Mouse (Mus musculus) small intestine, adult 10 weeks (tissue): ENCODE results near the gene Gm17535. TPM values are rescaled to one million over a fixed set of nuclear protein-coding genes. Genes with fewer than 3 reads are reported as not detected.

Experiments
- polyA plus RNA-seq: library from polyadenylated mRNA; stranded (reverse); fragments of 350-450 nt; fragmentation: Illumina TruSeq; extraction: RNeasy Lipid Tissue Mini Kit (QIAGEN cat#74804); gene quantifications from one replicate; pipeline ENCODE4 v1.2.3, GENCODE M21; 2014; ENCODE audit warnings: low replicate concordance

Gm17535 gene
- polyA plus RNA-seq, result not detected

DNA sequence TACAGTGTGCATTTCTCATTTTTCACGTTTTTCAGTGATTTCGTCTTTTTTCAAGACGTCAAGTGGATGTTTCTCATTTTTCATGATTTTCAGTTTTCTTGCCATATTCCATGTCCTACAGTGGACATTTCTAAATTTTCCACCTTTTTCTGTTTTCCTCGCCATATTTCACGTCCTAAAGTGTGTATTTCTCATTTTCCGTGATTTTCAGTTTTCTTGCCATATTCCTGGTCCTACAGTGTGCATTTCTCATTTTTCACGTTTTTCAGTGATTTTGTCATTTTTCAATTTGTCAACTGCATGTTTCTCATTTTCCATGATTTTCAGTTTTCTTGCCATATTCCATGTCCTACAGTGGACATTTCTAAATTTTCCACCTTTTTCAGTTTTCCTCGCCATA lies at the start of gene Gm17535:
Gene Gm17535, plus strand, starts transcription at position 301 of the 400 bp plus-strand sequence.

DNA sequence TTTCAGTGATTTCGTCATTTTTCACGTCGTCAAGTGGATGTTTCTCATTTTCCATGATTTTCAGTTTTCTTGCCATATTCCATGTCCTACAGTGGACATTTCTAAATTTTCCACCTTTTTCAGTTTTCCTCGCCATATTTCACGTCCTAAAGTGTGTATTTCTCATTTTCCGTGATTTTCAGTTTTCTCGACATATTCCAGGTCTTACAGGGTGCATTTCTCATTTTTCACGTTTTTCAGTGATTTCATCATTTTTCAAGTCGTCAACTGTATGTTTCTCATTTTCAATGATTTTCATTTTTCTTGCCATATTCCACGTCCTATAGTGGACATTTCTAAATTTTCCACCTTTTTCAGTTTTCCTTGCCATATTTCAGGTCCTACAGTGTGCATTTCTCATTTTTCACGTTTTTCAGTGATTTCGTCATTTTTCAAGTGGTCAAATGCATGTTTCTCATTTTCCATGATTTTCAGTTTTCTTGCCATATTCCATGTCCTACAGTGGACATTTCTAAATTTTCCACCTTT lies 33.9 kb upstream of the Gm17535 start, which contains the start of gene Gm10722:
Gene Gm10722, plus strand, starts transcription at position 478 of the 528 bp plus-strand sequence.

DNA sequence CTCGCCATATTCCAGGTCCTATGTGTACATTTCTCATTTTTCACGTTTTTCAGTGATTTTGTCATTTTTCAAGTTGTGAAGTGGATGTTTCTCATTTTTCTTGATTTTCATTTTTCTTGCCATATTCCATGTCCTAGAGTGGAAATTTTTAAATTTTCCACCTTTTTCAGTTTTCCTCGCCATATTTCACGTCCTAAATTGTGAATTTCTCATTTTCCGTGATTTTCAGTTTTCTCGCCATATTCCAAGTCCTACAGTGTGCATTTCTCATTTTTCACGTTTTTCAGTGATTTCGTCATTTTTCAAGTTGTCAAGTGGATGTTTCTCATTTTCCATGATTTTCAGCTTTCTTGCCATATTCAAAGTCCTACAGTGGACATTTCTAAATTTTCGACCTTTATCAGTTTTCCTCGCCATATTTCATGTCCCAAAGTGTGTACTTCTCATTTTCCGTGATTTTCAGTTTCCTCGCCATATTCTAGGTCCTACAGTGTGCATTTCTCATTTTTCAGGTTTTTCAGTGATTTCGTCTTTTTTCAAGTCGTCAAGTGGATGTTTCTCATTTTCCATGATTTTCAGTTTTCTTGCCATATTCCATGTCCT lies 31.5 kb upstream of the Gm17535 start, which contains the start of gene Gm11168:
Gene Gm11168, plus strand, starts transcription at position 553 of the 603 bp plus-strand sequence.

DNA sequence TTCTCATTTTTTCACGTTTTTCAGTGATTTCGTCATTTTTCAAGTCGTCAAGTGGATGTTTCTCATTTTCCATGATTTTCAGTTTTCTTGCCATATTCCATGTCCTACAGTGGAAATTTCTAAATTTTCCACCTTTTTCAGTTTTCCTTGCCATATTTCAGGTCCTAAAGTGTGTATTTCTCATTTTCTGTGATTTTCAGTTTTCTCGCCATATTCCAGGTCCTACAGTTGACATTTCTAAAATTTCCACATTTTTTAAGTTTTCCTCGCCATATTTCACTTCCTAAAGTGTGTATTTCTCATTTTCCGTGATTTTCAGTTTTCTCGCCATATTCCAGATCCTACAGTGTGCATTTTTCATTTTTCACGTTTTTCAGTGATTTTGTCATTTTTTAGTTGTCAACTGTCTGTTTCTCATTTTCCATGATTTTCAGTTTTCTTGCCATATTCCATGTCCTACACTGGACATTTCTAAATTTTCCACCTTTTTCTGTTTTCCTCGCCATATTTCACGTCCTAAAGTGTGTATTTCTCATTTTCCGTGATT lies 21.6 kb upstream of the Gm17535 start, which contains the start of gene Gm10721:
Gene Gm10721, plus strand, starts transcription at position 408 of the 547 bp plus-strand sequence.

DNA sequence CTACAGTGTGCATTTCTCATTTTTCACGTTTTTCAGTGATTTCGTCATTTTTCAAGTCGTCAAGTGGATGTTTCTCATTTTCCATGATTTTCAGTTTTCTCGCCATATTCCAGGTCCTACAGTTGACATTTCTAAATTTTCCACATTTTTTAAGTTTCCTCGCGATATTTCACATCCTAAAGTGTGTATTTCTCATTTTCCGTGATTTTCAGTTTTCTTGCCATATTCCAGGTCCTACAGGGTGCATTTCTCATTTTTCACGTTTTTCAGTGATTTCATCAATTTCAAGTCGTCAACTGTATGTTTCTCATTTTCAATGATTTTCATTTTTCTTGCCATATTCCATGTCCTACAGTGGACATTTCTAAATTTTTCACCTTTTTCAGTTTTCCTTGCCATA lies 19.0 kb upstream of the Gm17535 start, which contains the start of gene Gm10720:
Gene Gm10720, plus strand, starts transcription at position 301 of the 400 bp plus-strand sequence.

DNA sequence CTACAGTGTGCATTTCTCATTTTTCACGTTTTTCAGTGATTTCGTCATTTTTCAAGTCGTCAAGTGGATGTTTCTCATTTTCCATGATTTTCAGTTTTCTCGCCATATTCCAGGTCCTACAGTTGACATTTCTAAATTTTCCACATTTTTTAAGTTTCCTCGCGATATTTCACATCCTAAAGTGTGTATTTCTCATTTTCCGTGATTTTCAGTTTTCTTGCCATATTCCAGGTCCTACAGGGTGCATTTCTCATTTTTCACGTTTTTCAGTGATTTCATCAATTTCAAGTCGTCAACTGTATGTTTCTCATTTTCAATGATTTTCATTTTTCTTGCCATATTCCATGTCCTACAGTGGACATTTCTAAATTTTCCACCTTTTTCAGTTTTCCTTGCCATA lies 17.3 kb upstream of the Gm17535 start, which contains the start of gene Gm10719:
Gene Gm10719, plus strand, starts transcription at position 301 of the 400 bp plus-strand sequence.

DNA sequence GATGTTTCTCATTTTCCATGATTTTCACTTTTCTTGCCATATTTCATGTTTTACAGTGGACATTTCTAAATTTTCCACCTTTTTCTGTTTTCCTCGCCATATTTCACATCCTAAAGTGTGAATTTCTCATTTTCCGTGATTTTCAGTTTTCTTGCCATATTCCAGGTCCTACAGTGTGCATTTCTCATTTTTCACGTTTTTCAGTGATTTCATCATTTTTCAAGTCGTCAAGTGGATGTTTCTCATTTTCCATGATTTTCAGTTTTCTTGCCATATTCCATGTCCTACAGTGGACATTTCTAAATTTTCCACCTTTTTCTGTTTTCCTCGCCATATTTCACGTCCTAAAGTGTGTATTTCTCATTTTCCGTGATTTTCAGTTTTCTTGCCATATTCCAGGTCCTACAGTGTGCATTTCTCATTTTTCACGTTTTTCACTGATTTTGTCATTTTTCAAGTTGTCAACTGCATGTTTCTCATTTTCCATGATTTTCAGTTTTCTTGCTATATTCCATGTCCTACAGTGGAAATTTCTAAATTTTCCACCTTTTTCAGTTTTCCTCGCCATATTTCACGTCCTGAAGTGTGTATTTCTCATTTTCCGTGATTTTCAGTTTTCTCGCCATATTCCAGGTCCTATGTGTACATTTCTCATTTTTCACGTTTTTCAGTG lies 11.0 kb upstream of the Gm17535 start, which contains the start of gene Gm10718:
Gene Gm10718, plus strand, starts transcription at position 236 of the 673 bp plus-strand sequence.

DNA sequence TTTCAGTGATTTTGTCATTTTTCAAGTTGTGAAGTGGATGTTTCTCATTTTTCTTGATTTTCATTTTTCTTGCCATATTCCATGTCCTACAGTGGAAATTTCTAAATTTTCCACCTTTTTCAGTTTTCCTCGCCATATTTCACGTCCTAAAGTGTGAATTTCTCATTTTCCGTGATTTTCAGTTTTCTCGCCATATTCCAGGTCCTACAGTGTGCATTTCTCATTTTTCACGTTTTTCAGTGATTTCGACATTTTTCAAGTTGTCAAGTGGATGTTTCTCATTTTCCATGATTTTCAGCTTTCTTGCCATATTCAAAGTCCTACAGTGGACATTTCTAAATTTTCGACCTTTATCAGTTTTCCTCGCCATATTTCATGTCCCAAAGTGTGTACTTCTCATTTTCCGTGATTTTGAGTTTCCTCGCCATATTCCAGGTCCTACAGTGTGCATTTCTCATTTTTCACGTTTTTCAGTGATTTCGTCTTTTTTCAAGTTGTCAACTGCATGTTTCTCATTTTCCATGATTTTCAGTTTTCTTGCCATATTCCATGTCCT lies 9.4 kb upstream of the Gm17535 start, which contains the start of gene Gm10717:
Gene Gm10717, plus strand, starts transcription at position 506 of the 556 bp plus-strand sequence.

DNA sequence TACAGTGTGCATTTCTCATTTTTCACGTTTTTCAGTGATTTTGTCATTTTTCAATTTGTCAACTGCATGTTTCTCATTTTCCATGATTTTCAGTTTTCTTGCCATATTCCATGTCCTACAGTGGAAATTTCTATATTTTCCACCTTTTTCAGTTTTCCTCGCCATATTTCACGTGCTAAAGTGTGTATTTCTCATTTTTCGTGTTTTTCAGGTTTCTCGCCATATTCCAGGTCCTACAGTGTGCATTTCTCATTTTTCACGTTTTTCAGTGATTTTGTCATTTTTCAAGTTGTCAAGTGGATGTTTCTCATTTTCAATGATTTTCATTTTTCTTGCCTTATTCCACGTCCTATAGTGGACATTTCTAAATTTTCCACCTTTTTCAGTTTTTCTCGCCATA lies 2.2 kb downstream of the Gm17535 start, which contains the start of gene Gm10715:
Gene Gm10715, plus strand, starts transcription at position 301 of the 400 bp plus-strand sequence.

Other genes starting within 250 kb of the Gm17535 start
- not detected for gene Gm10722, start 33.7 kb upstream of the Gm17535 start, polyA plus RNA-seq
- not detected for gene Gm11168, start 31.3 kb upstream of the Gm17535 start, polyA plus RNA-seq
- gene Gm10721, start 21.5 kb upstream of the Gm17535 start, polyA plus RNA-seq, result not detected
- not detected for gene Gm10720, start 18.9 kb upstream of the Gm17535 start, polyA plus RNA-seq
- gene Gm10719, start 17.2 kb upstream of the Gm17535 start, polyA plus RNA-seq, result not detected
- gene Gm10718, start 11.1 kb upstream of the Gm17535 start, polyA plus RNA-seq, result not detected
- gene Gm10717, start 9.2 kb upstream of the Gm17535 start, polyA plus RNA-seq, result not detected
- gene Gm10715, start 2.3 kb downstream of the Gm17535 start, polyA plus RNA-seq, result not detected